Mouse (Mus musculus): ENCODE measurements at regions not wholly inside any gene's neighbourhood (a gene's known extent, or its start where the extent isn't known, plus 50 kb on each side); places are given as distances from the start of the nearest gene placed in this dataset.

DNA sequence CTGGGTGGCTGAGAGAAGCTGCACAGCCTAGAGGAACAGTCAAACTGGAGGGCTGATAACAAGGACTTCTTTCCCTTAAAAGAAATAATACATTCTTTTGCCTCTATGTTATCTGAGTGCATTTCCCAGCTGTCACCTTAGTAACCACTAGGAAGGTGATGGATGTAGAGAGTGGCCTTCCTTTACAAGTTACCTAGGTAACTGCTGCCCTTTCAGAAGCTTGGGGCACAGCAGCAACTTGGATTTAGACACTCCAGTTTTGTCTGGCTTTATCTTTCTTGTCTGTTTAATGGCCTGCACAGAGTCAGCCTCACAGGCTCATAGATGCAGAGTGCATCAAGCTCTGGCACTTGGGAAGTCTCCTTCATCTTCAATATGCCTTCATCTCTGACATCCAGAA is 101.4 kb upstream of the Shh start:
- DNase-seq (ENCODE audit: extremely low read depth) = no peak
- in situ Hi-C loops (cut with MboI; ENCODE audit: low pct_ligation_motif_present, low pct_unique_long_range_greater_than_20kb, low sequenced_read_pairs) (no loop called here), dilution Hi-C loops (cut with MboI; ENCODE audit: extremely low pct_ligation_motif_present, extremely low pct_unique_long_range_greater_than_20kb, low sequenced_read_pairs) (no loop called here)
- no peak overlapping the region for H3K4me2 ChIP-seq (ENCODE audit: insufficient read depth, low read depth, poor library complexity, severe bottlenecking)
- no peak overlapping the region for H3K27ac ChIP-seq (ENCODE audit: insufficient read depth, low read depth)
- no peak overlapping the region for H3K9ac ChIP-seq (ENCODE audit: insufficient read depth, low read depth)
- peaks cover 22% of the 10 kb centered on the region for H3K27me3 ChIP-seq (replicated peaks)
- no peak overlapping the region for H3K4me3 ChIP-seq (replicated peaks in 1 of 3; ENCODE audit: low read depth in 2 of 3, low read length in 2 of 3, poor library complexity in 1 of 3)
- H3K79me2 ChIP-seq (replicated peaks; ENCODE audit: control insufficient read depth, extremely low read depth, insufficient read depth, poor library complexity, severe bottlenecking) = no peaks in the 10 kb centered on the region
- TF ChIP-seq RCOR1 (conservative IDR thresholded peaks at IDR 0.05; ENCODE audit: low read depth, low read length) (no peak), ZMIZ1 (IDR thresholded peaks at IDR 0.05; ENCODE audit: low read depth, low read length) (no peak), HCFC1 (IDR thresholded peaks at IDR 0.05; ENCODE audit: low read depth, low read length) (no peak), SMC3 (IDR thresholded peaks at IDR 0.05; ENCODE audit: low read depth, low read length) (no peak), USF2 (conservative IDR thresholded peaks at IDR 0.05; ENCODE audit: low read depth, low read length) (no peak), MAZ (IDR thresholded peaks at IDR 0.05; ENCODE audit: low read depth, low read length) (no peak), ZNF384 (IDR thresholded peaks at IDR 0.05; ENCODE audit: low read depth, low read length) (no peak), BHLHE40 (IDR thresholded peaks at IDR 0.05; ENCODE audit: low read depth, low read length) (no peak), MYC (IDR thresholded peaks at IDR 0.05; ENCODE audit: low read depth, low read length) (no peak), MAFK (IDR thresholded peaks at IDR 0.05; ENCODE audit: insufficient replicate concordance, low read length) (no peak), JUND (conservative IDR thresholded peaks at IDR 0.05; ENCODE audit: low read depth, low read length) (no peak), ZKSCAN1 (IDR thresholded peaks at IDR 0.05; ENCODE audit: borderline replicate concordance, low read depth, low read length) (no peak), NRF1 (IDR thresholded peaks at IDR 0.05; ENCODE audit: low read depth, low read length) (no peak), EP300 (IDR thresholded peaks at IDR 0.05; ENCODE audit: low read length) (no peak)
- no peaks in the 10 kb centered on the region for H3K36me3 ChIP-seq (replicated peaks in 1 of 2; ENCODE audit: control insufficient read depth in 1 of 2, insufficient read depth in 1 of 2, low read length in 1 of 2)
- H3K4me1 ChIP-seq (ENCODE audit: control insufficient read depth in 1 of 2, insufficient read depth in 2 of 2) = no peaks in the 10 kb centered on the region
- peaks cover 5% of the 10 kb centered on the region for H3K9me3 ChIP-seq (replicated peaks; ENCODE audit: low read length)

DNA sequence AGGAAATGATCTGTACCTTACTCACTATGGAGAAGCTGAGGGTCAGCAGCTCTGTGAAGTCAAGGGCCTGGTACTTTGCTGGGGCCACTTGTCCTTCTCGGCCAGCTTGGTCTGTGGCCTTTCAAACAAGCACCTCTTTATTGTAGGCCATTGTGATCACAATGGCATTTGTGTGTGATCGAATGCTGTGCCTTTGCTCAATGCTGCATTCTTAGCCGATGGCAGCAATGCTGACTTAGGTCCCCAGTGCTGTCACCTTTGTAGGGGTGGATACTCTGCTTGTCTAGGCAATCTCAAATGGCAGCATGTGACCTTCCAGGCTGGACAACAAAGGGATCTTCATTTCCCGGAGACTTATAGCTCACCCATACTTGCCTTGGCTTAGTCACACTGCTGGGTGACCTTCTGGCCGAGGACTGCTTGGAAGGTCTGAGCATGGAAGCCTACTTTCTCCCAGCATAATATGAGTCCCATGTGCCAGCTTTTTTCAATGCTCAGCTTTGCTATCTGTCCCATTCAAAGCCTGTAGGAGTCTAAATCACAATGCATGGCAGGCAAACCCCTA is 100.4 kb upstream of the Shh start:
- TF ChIP-seq SIN3A (IDR thresholded peaks at IDR 0.05; ENCODE audit: low read length) (no peak), CHD2 (IDR thresholded peaks at IDR 0.05; ENCODE audit: low read length) (no peak), MEF2A (IDR thresholded peaks at IDR 0.05; ENCODE audit: borderline replicate concordance, low read depth, low read length) (no peak), KAT2A (IDR thresholded peaks at IDR 0.05; ENCODE audit: insufficient replicate concordance, low read length) (no peak), CHD1 (IDR thresholded peaks at IDR 0.05; ENCODE audit: low read depth, low read length) (no peak), HCFC1 (IDR thresholded peaks at IDR 0.05; ENCODE audit: low read depth, low read length) (no peak), NRF1 (IDR thresholded peaks at IDR 0.05; ENCODE audit: low read depth, low read length) (no peak), E2F4 (IDR thresholded peaks at IDR 0.05; ENCODE audit: insufficient replicate concordance, low read depth, low read length) (no peak), POLR2AphosphoS2 (IDR thresholded peaks at IDR 0.05; ENCODE audit: low read depth, low read length) (no peak), BHLHE40 (IDR thresholded peaks at IDR 0.05; ENCODE audit: low read depth, low read length) (no peak), ETS1 (conservative IDR thresholded peaks at IDR 0.05; ENCODE audit: low read depth, low read length) (no peak), ZMIZ1 (IDR thresholded peaks at IDR 0.05; ENCODE audit: low read depth, low read length) (no peak), SMC3 (IDR thresholded peaks at IDR 0.05; ENCODE audit: low read depth, low read length) (no peak), ZNF384 (IDR thresholded peaks at IDR 0.05; ENCODE audit: low read depth, low read length) (no peak)
- in situ Hi-C loops (cut with MboI; ENCODE audit: low pct_ligation_motif_present, low pct_unique_long_range_greater_than_20kb, low sequenced_read_pairs) (no loop called here), dilution Hi-C loops (cut with MboI; ENCODE audit: extremely low pct_ligation_motif_present, extremely low pct_unique_long_range_greater_than_20kb, low sequenced_read_pairs) (no loop called here)

More for the DNA sequence above, 100.4 kb upstream of the Shh start:
- H3K4me1 ChIP-seq (ENCODE audit: control insufficient read depth in 1 of 2, insufficient read depth in 2 of 2) = no peaks in the 10 kb centered on the region
- H3K36me3 ChIP-seq (replicated peaks in 1 of 2; ENCODE audit: control insufficient read depth in 1 of 2, insufficient read depth in 1 of 2, low read length in 1 of 2) = no peaks in the 10 kb centered on the region
- H3K9me3 ChIP-seq (replicated peaks; ENCODE audit: low read length) = peaks cover under 1% of the 10 kb centered on the region
- H3K79me2 ChIP-seq (replicated peaks; ENCODE audit: control insufficient read depth, extremely low read depth, insufficient read depth, poor library complexity, severe bottlenecking) = no peaks in the 10 kb centered on the region
- no peak overlapping the region for H3K4me3 ChIP-seq (replicated peaks in 1 of 3; ENCODE audit: low read depth in 2 of 3, low read length in 2 of 3, poor library complexity in 1 of 3)
- H3K27ac ChIP-seq (ENCODE audit: insufficient read depth, low read depth) = no peak overlapping the region
- H3K27me3 ChIP-seq (replicated peaks) = peaks cover 27% of the 10 kb centered on the region
- no peak for DNase-seq (ENCODE audit: extremely low read depth)
- H3K4me2 ChIP-seq (ENCODE audit: insufficient read depth, low read depth, poor library complexity, severe bottlenecking) = no peak overlapping the region
- H3K9ac ChIP-seq (ENCODE audit: insufficient read depth, low read depth) = no peak overlapping the region
